Mouse (Mus musculus): Measurements from ENCODE around the gene Sart1. TPM values are rescaled to one million over a fixed set of nuclear protein-coding genes. Genes with fewer than 3 reads are reported as not detected.

Gene Sart1
- total RNA-seq (2022): 100 to 1,000 TPM; 103 to 120 (median 114) TPM

- peak; percentile 94 to 96 for DNase-seq (ENCODE audit: low spot score in 2 of 2)
These were observed at the start of gene Sart1 for GRCm38 (mm10) chr19:5388588-5389242. Sart1 (minus strand) TSS chr19:5388703.

- DNase-seq (ENCODE audit: low spot score in 2 of 2): no peak
These were observed 45.4 kb upstream of the Sart1 start for GRCm38 (mm10) chr19:5433951-5434350.

GRCm38 (mm10) chr19:5432992-5433852 lies 44.7 kb upstream of the Sart1 start:
- no peak for DNase-seq (ENCODE audit: low spot score in 2 of 2)

GRCm38 (mm10) chr19:5431911-5432464 lies 43.5 kb upstream of the Sart1 start:
- no peak for DNase-seq (ENCODE audit: low spot score in 2 of 2)

- no peak for DNase-seq (ENCODE audit: low spot score in 2 of 2)
These were observed 41.9 kb upstream of the Sart1 start for GRCm38 (mm10) chr19:5430408-5430807.

- no peak for DNase-seq (ENCODE audit: low spot score in 2 of 2)
These were observed 41.3 kb upstream of the Sart1 start for GRCm38 (mm10) chr19:5429806-5430205.

- DNase-seq (ENCODE audit: low spot score in 2 of 2): no peak
These were observed 40.7 kb upstream of the Sart1 start for GRCm38 (mm10) chr19:5429219-5429618.

- no peak for DNase-seq (ENCODE audit: low spot score in 2 of 2)
These were observed 39.6 kb upstream of the Sart1 start for GRCm38 (mm10) chr19:5428083-5428482.

- DNase-seq (ENCODE audit: low spot score in 2 of 2): no peak
These were observed 38.3 kb upstream of the Sart1 start for GRCm38 (mm10) chr19:5426640-5427290.

- DNase-seq (ENCODE audit: low spot score in 2 of 2): no peak
These were observed 37.5 kb upstream of the Sart1 start for GRCm38 (mm10) chr19:5425906-5426565.

GRCm38 (mm10) chr19:5424782-5425741 lies 36.6 kb upstream of the Sart1 start, which contains the start of the genes Drap1 and AI837181:
Drap1 (minus strand) TSS chr19:5424979.
AI837181 (plus strand) TSS chr19:5425144.
- DNase-seq (ENCODE audit: low spot score in 2 of 2): peak; percentile 88

GRCm38 (mm10) chr19:5424092-5424781 lies 35.7 kb upstream of the Sart1 start:
- DNase-seq (ENCODE audit: low spot score in 2 of 2): peak; percentile 51 to 52

- DNase-seq (ENCODE audit: low spot score in 2 of 2): no peak
These were observed 35.1 kb upstream of the Sart1 start for GRCm38 (mm10) chr19:5423561-5423960.

- no peak for DNase-seq (ENCODE audit: low spot score in 2 of 2)
These were observed 34.5 kb upstream of the Sart1 start for GRCm38 (mm10) chr19:5422895-5423443.

GRCm38 (mm10) chr19:5422267-5422666 lies 33.8 kb upstream of the Sart1 start:
- DNase-seq (ENCODE audit: low spot score in 2 of 2): no peak

- no peak for DNase-seq (ENCODE audit: low spot score in 2 of 2)
These were observed 33.3 kb upstream of the Sart1 start for GRCm38 (mm10) chr19:5421784-5422183.

- DNase-seq (ENCODE audit: low spot score in 2 of 2): no peak
These were observed 32.1 kb upstream of the Sart1 start for GRCm38 (mm10) chr19:5420579-5420978.

GRCm38 (mm10) chr19:5419630-5420029 lies 31.1 kb upstream of the Sart1 start:
- no peak for DNase-seq (ENCODE audit: low spot score in 2 of 2)
